Mouse (Mus musculus) thymus, adult 2 months (tissue): ENCODE results near the gene Lce1m.

Experiments
- CTCF ChIP-seq: fragments of 200-500 bp; IDR thresholded peaks from 2 replicates; pipeline ENCODE4 v1.5.1; 2012; ENCODE audit warnings: mild to moderate bottlenecking, control low read depth, low read length, moderate library complexity, borderline replicate concordance; ENCODE audit not compliant: control insufficient read depth, poor library complexity, insufficient read depth; ENCODE audit errors: extremely low read depth
- POLR2A ChIP-seq: fragments of 200-500 bp; IDR thresholded peaks from 2 replicates; pipeline ENCODE4 v1.6.1; 2012; ENCODE audit warnings: mild to moderate bottlenecking, low read length, control low read depth, moderate library complexity; ENCODE audit not compliant: control insufficient read depth, poor library complexity, insufficient read depth; ENCODE audit errors: extremely low read depth

GRCm38 (mm10) chr3:93014378-93014801, 4.5 kb downstream of the Lce1m start:
- TF ChIP-seq CTCF: no peak
- TF ChIP-seq POLR2A: no peak
